Mouse (Mus musculus) G1E (cell line): ENCODE measurements around the gene Lrrc8d.

ENCODE experiments used
- CTCF ChIP-seq: IDR thresholded peaks from 2 replicates; pipeline ENCODE4 v1.5.1; 2012; ENCODE audit warnings: low read depth, low read length, inconsistent platforms, mixed read lengths
- TAL1 ChIP-seq: conservative IDR thresholded peaks from 2 replicates; pipeline ENCODE4 v1.6.1; 2012; ENCODE audit warnings: low read depth, low read length, inconsistent platforms, mixed read lengths

DNA sequence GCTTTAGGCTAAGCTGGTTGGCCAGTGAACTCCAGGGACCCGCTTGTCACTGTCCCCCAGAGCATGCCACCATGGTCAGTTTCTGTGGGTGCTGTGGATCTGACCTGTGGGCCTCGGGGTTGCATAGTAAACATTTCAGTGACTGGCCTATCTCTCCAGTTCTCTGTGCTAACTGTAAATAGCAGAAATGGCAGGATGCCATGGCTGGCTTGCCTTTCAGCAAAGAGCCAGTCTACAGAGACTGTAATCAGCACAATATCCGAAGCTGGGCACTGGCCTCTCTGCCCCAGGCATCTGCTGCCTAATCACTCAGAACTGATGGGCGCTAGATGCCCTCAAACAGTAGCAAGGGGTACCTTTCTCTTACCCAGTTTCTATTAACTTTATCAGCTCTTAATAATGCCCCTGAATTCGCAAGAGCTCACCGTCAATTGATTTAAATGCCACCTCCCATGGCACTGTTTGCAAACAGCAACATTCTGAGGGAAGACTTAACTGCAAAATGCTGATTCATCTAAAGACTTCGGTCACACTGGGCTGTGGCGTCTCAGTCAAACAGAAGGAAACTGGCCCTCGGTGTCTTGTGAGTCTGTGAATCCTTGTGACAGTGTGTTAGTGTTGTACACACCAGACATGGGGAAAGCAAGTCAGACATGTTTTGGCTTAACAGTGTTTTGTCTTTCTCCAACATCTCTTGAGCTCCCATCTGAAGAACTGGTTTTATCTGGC is 117.6 kb downstream of the Lrrc8d start:
- TF ChIP-seq TAL1 (no peak), CTCF (no peak)
